Mouse (Mus musculus): ENCODE data around the gene Gp5. TPM values are rescaled to one million over a fixed set of nuclear protein-coding genes. Genes with fewer than 3 reads are reported as not detected.

The Gp5 gene
- total RNA-seq, 2 experiments from 2014 or later: 0.56 to 1.1 TPM

DNA sequence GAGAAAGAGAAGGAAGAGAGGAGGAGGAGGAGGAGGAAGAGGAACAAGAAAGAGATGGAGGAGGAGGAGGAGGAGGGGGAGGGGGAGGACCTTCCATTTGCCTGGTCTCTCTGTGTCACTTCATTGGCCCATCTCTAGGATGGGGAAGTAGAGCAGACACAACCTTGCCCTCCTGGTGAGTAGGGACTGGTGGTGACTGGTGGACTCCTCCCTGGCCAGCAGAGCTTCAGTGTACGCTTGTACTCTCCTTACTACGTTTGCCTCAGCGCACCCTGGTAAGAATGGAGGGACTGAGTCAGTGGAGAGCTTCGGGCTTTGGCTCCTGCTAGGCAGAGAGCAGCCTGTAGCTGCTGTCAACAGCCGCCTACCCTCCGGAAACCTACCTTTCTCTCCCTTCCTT lies 7.9 kb downstream of the Gp5 start:
- no peak overlapping the region for H3K4me3 ChIP-seq
- H3K27ac ChIP-seq: no peak overlapping the region
- intact Hi-C loops (cut with DNase I): no loop called here
- DNase-seq (ENCODE audit: extremely low spot score in 1 of 2, low spot score in 2 of 2): no peak
- TF ChIP-seq CTCF (IDR thresholded peaks at IDR 0.05): no peak

DNA sequence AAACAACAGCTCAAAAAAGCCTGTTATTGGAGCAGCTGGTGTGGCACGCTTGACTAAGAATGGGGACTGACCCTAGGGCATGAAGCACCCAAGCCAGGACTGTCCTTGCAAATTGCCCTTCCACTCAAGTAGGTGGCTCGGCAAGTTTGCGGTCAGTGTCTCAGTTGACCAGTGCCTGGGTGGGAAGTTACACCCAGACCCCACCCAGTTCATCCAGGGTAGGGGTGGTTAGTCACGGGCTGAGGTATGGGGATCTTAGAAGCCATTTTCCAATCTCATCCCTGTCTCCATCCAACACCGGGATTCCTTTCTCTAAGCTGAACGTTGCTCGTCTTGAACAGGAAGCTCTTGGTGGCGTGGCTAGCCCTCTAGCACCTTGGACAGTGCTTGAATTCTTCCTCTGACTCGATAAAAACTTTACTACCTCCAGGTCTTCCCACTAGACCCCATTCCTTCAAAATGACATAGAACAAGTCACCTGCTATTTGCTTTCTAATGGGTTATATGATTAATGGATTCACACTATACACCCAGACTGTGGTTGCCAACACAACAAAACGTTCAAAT lies 10.8 kb downstream of the Gp5 start:
- intact Hi-C loops (cut with DNase I): no loop called here
- Histone ChIP-seq H3K4me3 (no peak overlapping the region), H3K27ac (no peak overlapping the region)
- DNase-seq (ENCODE audit: extremely low spot score in 1 of 2, low spot score in 2 of 2): no peak
- TF ChIP-seq CTCF (IDR thresholded peaks at IDR 0.05): no peak

DNA sequence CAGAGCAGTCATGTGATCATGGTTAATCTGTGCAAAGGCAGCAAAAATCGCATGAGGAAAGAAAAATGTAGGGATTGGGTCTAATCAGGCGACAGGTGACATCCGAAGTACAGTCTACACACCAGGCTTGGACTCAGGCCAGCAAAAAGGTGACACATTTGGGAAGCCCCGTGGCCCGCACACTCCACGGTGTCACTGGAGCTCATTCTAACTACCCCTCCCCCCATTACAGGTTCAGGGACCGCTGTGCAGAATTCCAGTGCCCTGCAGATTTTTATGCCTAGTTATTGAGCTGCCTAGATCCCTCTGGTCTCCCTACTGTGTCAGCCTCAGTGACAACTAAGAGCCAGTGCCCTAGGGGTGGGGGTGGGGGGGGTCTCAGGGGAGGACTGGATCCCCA lies 13.1 kb downstream of the Gp5 start:
- TF ChIP-seq CTCF (IDR thresholded peaks at IDR 0.05): no peak
- intact Hi-C loops (cut with DNase I): no loop called here
- no peak overlapping the region for H3K27ac ChIP-seq
- DNase-seq (ENCODE audit: extremely low spot score in 1 of 2, low spot score in 2 of 2): no peak
- no peak overlapping the region for H3K4me3 ChIP-seq

DNA sequence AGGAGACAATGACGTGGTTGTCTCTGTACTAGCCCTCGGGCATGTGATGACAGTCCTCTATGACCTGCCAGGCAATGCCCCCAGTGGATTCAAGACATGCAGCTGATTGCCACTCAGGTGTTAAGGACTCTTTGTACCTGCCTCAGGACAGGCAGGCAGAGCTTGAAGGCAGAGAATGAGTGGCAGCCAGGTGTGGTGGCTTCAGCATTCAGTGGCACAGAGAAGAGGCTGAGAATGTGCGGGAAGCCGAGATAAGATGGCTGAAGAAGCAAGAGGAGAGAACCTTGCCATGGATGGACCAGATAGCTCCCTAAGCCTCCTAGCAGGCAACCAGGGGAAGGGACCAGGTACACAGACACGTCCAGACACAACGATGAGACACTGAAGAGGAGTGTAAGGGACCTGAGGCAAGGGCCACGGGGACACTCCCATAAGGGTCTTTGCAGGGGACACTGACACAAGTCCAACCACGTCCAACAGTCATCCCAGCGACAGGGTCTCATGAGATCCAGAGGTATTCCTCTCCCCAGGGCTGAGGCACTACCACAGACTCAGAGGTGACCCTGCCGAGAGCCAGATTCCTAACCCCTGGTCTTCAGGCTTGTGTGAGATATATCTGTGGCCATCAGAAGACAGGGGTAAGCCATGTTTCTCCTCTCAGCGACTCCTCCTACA lies 13.8 kb downstream of the Gp5 start:
- TF ChIP-seq CTCF (IDR thresholded peaks at IDR 0.05): no peak
- intact Hi-C loops (cut with DNase I): no loop called here
- H3K27ac ChIP-seq: no peak overlapping the region
- no peak for DNase-seq (ENCODE audit: extremely low spot score in 1 of 2, low spot score in 2 of 2)
- no peak overlapping the region for H3K4me3 ChIP-seq

DNA sequence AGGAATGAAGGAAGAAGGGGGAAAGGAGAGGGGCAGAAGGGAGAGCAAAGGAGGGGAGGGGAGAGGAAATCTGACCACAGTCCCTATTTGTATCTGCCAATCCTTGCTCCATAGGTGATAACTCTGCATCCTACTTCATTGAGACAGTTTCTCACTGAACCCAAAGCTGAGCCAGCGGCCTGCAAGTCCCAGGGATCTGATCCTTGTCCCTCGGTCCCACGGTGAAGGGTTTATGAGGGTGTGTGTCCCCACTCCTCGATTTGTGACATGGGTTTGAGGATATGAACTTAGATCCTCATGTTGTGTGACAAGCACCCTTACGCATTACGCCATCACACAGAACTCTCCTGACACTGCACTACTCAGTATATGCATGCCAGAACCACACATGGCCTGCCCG lies 15.5 kb downstream of the Gp5 start:
- no peak overlapping the region for H3K4me3 ChIP-seq
- DNase-seq (ENCODE audit: extremely low spot score in 1 of 2, low spot score in 2 of 2): no peak
- TF ChIP-seq CTCF (IDR thresholded peaks at IDR 0.05): no peak
- no peak overlapping the region for H3K27ac ChIP-seq
- intact Hi-C loops (cut with DNase I): no loop called here

DNA sequence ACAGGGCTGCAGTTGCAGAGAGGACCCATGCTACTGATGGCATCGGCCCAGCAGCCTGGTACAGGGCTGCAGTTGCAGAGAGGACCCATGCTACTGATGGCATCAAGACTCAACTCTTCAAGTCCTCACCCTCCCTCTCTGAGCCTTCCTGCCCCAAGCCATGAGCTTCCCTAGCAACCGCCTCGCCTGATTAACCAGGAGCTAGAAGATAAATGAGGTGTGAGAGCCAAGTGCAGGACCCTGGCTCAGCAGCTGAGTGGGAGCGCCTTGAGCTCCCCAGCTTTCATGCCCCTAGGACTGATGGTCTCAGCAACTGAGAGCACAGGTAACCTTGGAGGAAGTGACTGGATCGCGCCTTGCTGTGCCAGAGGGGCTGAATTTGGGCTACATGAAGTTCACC lies 20.1 kb downstream of the Gp5 start:
- no peak overlapping the region for H3K27ac ChIP-seq
- DNase-seq (ENCODE audit: extremely low spot score in 1 of 2, low spot score in 2 of 2): no peak
- intact Hi-C loops (cut with DNase I): no loop called here
- no peak overlapping the region for H3K4me3 ChIP-seq
- TF ChIP-seq CTCF (IDR thresholded peaks at IDR 0.05): no peak

DNA sequence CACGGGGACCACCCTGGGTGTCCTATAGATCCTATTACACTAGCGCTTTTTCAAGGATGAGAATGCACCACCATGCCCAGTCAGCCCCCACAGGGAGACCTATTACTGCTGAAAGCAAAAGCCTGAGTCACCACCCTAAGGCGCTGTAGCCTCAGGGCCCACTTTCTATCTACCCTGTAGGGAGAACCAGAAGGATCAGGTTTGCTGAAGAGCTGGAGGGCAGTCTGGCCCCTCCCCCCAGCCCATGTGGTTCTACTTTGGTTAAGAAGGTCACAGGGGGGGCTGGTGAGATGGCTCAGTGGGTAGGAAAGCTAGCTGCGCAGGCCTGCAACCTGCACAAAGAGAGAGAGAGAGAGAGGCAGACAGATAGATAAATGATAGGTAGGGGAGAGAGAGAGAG lies 24.9 kb downstream of the Gp5 start:
- DNase-seq (ENCODE audit: extremely low spot score in 1 of 2, low spot score in 2 of 2): no peak
- intact Hi-C loops (cut with DNase I): no loop called here
- TF ChIP-seq CTCF (IDR thresholded peaks at IDR 0.05): no peak
- H3K4me3 ChIP-seq: no peak overlapping the region
- no peak overlapping the region for H3K27ac ChIP-seq

DNA sequence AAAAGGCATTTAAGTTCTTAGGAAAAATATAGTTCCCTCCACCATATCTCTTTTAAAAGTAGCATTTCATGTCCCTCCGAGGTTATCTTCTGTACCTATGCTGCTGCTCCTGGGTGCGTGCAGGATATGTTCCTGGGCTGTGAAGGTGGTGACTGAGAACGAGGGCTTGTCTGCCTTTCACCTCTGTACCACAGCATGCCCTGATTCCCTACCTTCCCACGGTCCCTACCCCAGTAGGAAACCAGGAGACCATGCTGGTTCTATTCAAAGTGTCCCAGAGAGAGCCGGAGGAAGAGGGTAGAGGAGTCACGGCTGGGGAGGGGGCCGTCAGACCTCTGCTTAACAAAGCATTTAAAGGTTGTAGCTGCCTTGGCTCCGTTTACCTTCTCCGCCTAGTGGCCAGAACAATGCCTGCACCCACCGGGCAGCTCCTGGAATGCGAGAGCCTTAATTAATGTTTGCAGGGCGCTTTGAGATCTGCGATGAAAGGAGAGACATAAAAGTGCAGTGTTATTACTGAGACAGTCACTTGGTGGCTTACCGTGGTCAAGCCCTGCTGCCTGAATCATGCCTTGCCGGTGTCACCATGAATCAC lies 26.7 kb downstream of the Gp5 start:
- no peak for DNase-seq (ENCODE audit: extremely low spot score in 1 of 2, low spot score in 2 of 2)
- TF ChIP-seq CTCF (IDR thresholded peaks at IDR 0.05): peak; percentile 64
- H3K4me3 ChIP-seq: no peak overlapping the region
- no peak overlapping the region for H3K27ac ChIP-seq
- intact Hi-C loops (cut with DNase I): no loop called here

DNA sequence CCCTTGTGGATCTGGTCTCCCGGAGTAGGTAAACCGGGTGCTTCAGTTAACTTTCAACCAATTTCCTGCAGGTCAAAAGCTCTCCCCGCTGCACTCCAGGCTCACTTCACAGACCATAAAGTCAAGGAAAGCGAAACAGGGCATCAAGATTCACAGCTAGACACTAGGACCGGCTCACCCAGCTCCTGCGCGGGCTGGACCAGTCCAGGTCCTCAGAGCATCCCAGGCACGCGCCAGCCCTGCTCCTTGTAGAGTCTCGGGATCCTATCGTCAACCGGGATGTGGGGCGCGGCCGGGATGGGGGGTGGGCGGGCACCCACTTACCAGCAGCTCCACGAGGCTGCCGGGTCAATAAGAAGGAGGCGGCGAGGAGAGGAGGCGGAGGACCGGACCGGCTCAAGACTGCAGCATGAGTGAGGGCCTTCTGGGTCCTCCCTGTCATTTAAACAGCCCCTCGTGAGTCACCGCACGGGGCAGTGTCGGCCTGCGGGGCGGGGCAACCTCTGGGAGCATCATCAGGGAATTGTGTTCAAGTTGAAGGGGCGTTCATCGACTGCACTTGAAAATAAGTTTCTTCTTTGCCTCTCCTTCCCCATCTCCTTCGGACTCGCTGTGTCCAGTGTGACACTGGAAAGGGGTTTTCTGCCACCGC lies 27.6 kb downstream of the Gp5 start, which contains the start of gene Lrrc15:
Lrrc15 (minus strand) TSS at position 413 of the 652 bp plus-strand sequence.
- peak; percentile 5; the same call in 1 of the 2 replicates for TF ChIP-seq CTCF (IDR thresholded peaks at IDR 0.05)
- no peak within 1 kb of the TSS for H3K27ac ChIP-seq
- H3K4me3 ChIP-seq: no peak within 1 kb of the TSS
- intact Hi-C loops (cut with DNase I): no loop called here
- no peak for DNase-seq (ENCODE audit: extremely low spot score in 1 of 2, low spot score in 2 of 2)

DNA sequence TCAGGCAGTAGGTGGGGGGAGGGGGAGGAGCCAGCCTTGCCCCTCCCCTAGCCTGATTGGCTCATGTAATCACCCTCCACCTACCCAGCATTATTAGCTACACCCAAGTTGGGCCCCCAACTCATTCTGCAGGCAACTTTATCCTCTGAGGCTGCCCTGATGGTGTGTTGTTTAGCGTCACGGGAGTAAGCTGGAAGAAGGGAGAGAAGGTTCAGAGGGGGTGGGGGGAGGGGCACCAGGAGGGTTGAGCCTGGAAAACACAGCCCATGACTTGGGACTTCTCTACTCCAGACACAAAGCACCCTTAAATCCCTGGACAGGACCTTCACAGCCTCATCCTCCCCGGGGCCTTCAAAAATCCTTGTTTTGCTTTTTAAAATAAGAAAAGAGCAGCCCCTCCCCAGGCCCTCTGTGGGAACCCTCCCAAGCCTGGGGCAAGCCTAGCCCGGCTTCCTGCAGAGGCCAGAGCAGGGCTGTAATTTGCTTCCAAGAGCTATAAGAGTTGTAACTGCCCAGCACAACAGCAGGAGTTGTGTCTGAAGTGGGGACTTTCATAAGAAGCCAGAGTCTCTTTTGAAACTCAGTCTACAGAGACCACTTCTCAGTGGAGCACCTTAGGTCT lies 29.8 kb downstream of the Gp5 start:
- no peak overlapping the region for H3K4me3 ChIP-seq
- H3K27ac ChIP-seq: no peak overlapping the region
- DNase-seq (ENCODE audit: extremely low spot score in 1 of 2, low spot score in 2 of 2): no peak
- TF ChIP-seq CTCF (IDR thresholded peaks at IDR 0.05): no peak
- intact Hi-C loops (cut with DNase I): no loop called here

DNA sequence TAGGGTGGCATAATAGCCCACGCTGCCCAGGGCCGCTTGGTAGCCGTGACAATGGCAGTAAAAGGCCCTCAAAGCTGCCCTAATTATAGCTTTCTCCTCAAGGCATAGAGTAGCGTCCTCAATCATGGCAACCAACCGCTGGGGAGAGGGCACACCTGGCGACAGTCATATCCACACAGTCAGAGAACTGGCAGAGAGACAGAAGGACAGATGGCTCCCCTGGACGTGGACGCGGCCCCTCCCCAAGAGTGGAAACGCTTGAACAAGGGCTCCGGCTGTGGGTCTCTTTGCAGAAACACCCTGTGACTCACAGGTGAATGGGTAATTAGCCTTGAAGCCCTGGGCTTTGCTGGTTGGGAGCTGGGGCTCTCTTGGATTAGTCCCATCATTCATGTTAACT lies 32.2 kb downstream of the Gp5 start:
- Histone ChIP-seq H3K4me3 (no peak overlapping the region), H3K27ac (no peak overlapping the region)
- no peak for DNase-seq (ENCODE audit: extremely low spot score in 1 of 2, low spot score in 2 of 2)
- TF ChIP-seq CTCF (IDR thresholded peaks at IDR 0.05): no peak
- intact Hi-C loops (cut with DNase I): no loop called here

All from left cerebral cortex, adult 2 months (tissue).